Mouse (Mus musculus) gastrocnemius, adult 8-10 months (tissue): ENCODE results near the gene Trim56. TPM values are rescaled to one million over a fixed set of nuclear protein-coding genes. Genes with fewer than 3 reads are reported as not detected.
A peak's percentile ranks its signal among the peaks of the same experiment; 100 is the strongest.

Source experiments
- DNase-seq, 2 experiments: peaks; one replicate each; pipeline ENCODE4 v3.0.0; 2022; ENCODE audit warnings: low spot score in 2 of 2
- total RNA-seq, 4 experiments: library from RNA; stranded (reverse); gene quantifications; 2 replicates each; pipeline ENCODE4 v1.2.4; 2022

Trim56 gene
- total RNA-seq, 4 experiments from 2014 or later: 6.5 to 9.0 (median 7.8) TPM

GRCm38 (mm10) chr5:137077187-137077586, 38.8 kb downstream of the Trim56 start:
- no peak for DNase-seq

GRCm38 (mm10) chr5:137076191-137076930, 39.6 kb downstream of the Trim56 start:
- peak; percentile 63 to 75 for DNase-seq

DNA sequence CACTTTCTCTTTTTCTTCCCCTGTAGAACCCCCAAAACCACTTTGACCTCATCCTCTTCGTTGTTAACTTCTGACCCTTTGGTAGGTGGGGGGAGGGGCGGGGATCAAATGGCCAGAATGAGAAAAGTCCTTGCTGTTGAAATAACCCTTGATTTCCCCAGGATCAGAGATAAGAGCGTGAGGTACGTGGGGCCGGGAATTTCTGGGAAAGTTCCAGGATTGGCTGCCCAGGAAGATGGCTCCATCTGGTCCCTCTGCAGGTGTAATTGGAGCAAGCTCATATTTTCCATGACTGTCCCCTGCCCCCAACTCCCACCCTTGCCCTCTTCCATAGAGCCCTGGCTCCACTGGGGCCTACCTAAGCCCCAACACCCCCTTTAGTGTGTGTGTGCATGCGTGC, 40.3 kb downstream of the Trim56 start:
- DNase-seq: no peak

DNA sequence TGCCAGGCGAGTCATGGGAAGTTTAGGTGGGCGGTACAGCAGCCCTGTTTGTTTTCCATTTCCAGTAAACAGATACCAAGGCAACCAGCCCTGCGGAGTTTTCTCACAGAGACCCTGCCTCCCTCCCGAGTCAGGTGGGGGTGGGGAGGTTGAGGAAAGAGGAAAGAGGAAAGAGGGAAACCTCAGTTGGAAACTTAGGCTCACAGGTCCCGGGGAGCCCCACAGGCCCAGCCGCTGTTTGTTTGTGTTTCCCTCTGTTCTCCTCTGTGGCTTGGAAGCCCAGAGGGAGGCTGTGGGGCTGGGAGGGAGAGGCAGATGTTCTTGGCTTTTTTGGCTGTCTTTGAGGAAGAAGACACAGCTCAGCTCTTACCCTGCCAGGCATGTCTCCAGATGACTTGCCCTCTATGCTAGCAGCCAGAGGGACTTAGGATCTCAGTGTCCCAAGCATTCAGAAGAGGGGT, 41.8 kb downstream of the Trim56 start:
- peak; percentile 44 to 52 for DNase-seq

GRCm38 (mm10) chr5:137073141-137073540, 42.9 kb downstream of the Trim56 start:
- DNase-seq: peak in 1 of 2 experiments; percentile 5

DNA sequence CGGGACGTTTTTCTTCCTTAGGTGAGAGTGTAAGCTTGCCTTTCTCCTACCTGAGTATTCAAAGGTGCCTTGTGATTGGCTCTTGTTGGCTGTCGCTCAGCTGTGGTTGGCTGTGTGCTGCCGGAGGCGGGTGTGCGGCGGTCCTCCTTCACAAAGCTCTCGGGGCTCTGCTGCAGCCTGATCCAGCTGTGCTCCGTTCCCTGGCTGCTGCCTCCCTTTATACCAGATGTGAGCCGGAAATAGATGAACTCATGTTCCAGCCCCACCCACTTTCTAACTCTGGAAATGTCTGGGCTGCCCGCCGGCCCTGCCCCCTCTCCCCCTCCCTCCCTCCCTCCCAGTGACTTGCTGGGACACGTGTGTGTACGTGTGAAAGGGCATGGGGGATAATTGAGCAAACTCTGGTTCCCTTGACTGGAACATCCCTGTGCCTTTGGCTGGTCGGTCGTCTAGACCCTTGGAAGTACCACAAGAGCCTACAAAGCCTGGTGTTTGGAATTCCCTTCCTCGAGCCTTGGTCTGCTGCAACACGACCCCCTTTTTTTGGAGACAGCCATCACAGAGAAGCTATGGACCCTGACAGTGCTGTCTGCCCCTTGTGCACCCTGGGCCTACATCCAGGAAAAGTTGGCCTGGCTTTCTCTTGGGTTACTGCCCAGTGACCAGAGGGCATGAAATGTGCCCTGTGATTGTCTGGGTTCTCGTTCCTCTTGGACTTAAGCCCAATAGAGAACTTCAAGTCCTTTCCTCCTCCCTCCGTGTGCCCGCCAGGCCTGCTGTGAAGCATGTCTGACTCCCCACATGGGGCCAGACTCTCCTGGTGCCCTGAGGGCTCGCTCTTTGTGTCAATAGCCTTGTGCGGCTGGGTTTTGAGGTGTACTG, 43.7 kb downstream of the Trim56 start, which contains the start of gene Serpine1:
Serpine1 (minus strand) TSS at position 190 of the 882 bp plus-strand sequence.
- peak; percentile 78 to 87 for DNase-seq

DNA sequence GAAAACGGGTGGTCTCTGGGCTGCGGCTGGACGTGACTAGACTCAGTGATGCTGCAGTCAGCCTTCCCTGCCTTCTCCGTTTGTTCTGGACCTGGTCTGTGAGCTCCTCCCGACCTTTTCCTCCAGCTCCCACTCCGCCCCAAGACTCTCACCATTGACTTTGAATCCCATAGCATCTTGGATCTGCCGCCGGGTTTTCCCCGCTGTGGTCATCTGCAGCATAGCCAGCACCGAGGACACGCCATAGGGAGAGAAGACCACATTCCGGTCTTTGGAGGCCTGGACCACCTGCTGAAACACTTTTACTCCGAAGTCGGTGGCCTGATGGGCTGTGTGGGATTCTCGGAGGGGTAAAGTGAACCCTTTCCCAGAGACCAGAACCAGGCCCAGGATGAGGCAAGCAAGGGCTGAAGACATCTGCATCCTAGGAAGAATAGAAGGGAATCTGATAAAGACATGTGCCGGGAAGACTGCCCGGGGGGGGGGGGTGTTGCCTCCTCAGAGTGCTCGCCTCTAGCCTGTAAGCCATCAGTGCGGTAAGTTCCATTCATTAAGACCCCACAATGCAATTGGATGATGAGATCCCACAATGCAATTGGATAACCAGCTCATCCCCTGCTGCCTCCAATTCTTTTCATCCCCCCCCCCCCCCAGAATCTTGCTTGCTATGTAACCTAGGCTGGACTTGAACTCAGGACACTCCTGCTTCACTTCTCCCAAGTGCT, 45.0 kb downstream of the Trim56 start:
- DNase-seq: no peak

- DNase-seq: no peak
These were observed 47.3 kb downstream of the Trim56 start for GRCm38 (mm10) chr5:137068711-137069110.

DNA sequence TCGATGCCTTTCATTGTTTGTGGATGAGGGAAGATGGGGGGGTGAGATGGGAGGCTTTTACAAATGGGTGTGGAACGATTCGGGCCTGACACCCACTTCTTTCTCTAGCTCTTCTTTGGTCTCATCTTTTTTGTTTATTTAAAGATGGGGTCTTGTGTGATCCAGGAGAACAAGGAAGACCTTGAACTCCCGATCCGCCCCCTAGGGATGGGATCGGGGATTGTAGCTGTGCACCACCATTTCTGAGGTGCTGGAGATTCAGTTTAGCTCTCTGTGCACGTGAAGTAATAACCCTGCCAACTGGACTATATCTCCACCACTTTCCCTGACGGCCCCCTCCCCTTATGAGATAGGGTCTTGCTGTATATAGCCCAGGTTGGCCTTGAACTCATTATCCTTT, 50.1 kb downstream of the Trim56 start:
- no peak for DNase-seq

DNA sequence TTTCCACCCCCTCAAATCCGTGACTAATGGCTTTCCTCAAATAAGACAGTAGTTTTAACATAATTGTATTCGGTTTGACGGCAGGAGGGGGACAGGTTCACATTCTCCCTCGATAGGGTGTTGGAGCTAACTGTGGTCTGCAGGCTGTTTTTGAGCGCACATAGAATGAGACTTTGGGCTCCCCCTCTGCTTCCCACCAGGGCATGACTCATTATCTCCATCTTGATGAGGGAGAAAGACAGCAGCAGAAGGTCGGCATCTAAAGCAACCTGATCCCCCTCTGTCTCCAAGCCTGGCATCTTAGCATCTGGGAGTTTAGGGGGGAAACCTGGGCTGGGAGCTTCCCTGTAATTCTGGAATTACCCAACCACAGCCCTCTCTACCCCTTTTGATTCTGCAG, 50.6 kb downstream of the Trim56 start:
- no peak for DNase-seq

GRCm38 (mm10) chr5:137062601-137063000, 53.4 kb downstream of the Trim56 start:
- no peak for DNase-seq

DNA sequence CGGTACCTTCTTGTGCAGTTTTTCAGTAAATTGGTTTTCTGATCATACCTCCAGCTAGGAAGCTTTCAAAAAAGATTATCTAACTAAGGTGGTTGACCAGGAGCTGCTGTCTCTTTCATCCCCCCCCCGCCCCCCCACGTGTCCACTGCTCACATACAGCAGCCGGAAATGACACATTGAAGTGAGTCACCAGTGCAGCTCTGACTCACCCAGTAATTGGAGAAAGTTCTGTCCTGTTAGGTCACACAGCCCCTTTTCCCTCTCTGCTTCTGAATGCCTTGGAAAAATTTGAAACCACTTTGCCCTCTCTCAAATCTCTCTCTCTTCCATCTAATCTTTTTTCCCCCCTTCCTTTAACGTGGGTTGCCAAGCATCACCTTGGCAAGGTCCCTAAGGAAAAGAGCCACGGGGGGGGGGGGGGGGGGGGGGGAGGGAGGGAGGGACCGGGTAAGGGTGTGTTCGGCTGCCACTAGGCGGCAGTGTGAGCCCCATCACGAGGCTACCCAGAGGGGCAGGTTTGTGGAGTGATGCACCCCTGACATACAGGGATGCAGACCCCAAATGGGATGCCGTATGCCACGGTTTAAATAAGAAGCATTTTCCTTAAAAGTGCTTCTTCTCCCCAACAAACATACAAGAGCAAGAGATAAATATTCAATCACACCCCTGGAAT, 54.1 kb downstream of the Trim56 start:
- peak in 1 of 2 experiments; percentile 44 for DNase-seq

Other genes with a start within 250 kb of the Trim56 start
- 1 to 10 TPM in 1 of 4 experiments, under 1 TPM in 3; 0.19 to 1.0 (median 0.28) TPM for gene Col26a1, start 233.0 kb downstream of the Trim56 start, total RNA-seq
- 1 to 10 TPM; 4.7 to 6.6 (median 5.5) TPM for gene Ift22, start 208.1 kb downstream of the Trim56 start, total RNA-seq
- gene Fis1, start 162.9 kb downstream of the Trim56 start, total RNA-seq: 100 to 1,000 TPM; 185 to 202 (median 194) TPM
- 1 to 10 TPM in 3 of 4 experiments, under 1 TPM in 1; 0.99 to 2.0 (median 1.2) TPM for gene Cldn15, start 149.6 kb downstream of the Trim56 start, total RNA-seq
- 10 to 100 TPM; 15.9 to 18.1 (median 17.0) TPM for gene Plod3, start 129.2 kb downstream of the Trim56 start, total RNA-seq
- gene Znhit1, start 128.2 kb downstream of the Trim56 start, total RNA-seq: 10 to 100 TPM; 62.4 to 85.5 (median 72.4) TPM
- gene Vgf, start 89.8 kb downstream of the Trim56 start, total RNA-seq: not detected
- 10 to 100 TPM; 15.4 to 22.0 (median 17.8) TPM for gene Ap1s1, start 70.1 kb downstream of the Trim56 start, total RNA-seq
- 1 to 10 TPM; 1.8 to 7.5 (median 6.2) TPM for gene Serpine1, start 43.9 kb downstream of the Trim56 start, total RNA-seq
- gene Muc3, start 33.1 kb upstream of the Trim56 start, total RNA-seq: not detected
- under 1 TPM in 1 of 4 experiments, not detected in 3; 0.22 TPM for gene Muc3a, start 96.2 kb upstream of the Trim56 start, total RNA-seq
- 10 to 100 TPM; 15.8 to 27.7 (median 20.1) TPM for gene Ache, start 171.3 kb upstream of the Trim56 start, total RNA-seq
- gene Ufsp1, start 178.4 kb upstream of the Trim56 start, total RNA-seq: 10 to 100 TPM; 14.6 to 22.7 (median 19.1) TPM
- gene Srrt, start 191.5 kb upstream of the Trim56 start, total RNA-seq: 10 to 100 TPM; 30.0 to 37.2 (median 34.0) TPM
- 1 to 10 TPM; 1.4 to 3.9 (median 2.1) TPM for gene Trip6, start 198.2 kb upstream of the Trim56 start, total RNA-seq
- gene Slc12a9, start 217.4 kb upstream of the Trim56 start, total RNA-seq: 1 to 10 TPM; 1.7 to 3.6 (median 1.9) TPM
- 10 to 100 TPM in 1 of 4 experiments, 1 to 10 TPM in 3; 6.9 to 10.7 (median 8.6) TPM for gene Ephb4, start 233.9 kb upstream of the Trim56 start, total RNA-seq